Mouse (Mus musculus) CD4-positive naive resting alpha-beta T cell, adult 57 days (primary cell): ENCODE results near the gene Atg3. TPM values are rescaled to one million over a fixed set of nuclear protein-coding genes. Genes with fewer than 3 reads are reported as not detected.

Experiments
- total RNA-seq: library from RNA; stranded (reverse); gene quantifications from one replicate; pipeline ENCODE4 v1.2.4, GENCODE M21; 2023

Atg3 gene
- 51.1 TPM for total RNA-seq

DNA sequence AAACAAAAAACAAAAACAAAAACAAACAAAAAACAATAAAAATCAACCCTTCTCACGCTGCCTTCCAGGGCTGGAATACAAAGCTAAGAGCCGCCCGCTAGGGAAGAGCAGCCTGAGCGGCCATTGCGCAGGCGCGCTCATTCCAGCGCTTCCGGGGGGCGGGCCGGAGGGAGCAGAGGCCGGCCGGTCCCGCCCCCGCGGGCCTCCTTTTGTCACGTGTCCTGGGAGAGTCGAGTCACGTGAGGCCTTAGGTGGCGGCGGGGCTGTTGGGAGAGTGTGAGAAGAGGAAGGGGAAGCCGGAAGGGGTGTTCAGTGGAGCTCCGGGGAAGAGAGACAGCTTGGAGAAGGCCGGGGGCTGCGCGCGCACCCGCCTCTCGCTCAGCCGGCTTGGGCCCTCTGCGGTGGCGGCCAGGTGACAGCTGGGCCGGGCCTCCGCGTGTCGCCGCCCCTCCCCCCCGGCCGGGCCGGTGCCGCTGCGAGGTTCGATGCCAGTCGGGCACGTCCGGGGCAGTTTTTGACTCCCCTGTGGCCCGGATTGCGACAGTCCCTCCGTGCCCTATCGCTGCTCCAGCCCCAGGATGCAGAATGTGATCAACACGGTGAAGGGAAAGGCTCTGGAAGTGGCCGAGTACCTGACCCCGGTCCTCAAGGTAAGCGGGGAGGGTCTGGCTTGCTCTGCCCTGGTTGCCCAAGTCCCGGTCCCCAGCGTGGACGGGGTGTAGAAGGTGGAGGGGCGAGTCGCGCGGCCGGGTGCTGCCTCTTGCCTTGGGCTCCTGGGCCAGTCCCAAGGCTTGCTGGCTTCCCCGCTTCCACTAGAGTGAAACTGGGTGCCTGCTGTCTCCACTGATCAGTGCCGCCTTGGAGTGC lies at the start of gene Atg3, which contains the start of gene Slc35a5:
Atg3 (plus strand) TSS at position 264 of the 867 bp plus-strand sequence.
Slc35a5 (minus strand) TSS at position 185 of the 867 bp plus-strand sequence.

DNA sequence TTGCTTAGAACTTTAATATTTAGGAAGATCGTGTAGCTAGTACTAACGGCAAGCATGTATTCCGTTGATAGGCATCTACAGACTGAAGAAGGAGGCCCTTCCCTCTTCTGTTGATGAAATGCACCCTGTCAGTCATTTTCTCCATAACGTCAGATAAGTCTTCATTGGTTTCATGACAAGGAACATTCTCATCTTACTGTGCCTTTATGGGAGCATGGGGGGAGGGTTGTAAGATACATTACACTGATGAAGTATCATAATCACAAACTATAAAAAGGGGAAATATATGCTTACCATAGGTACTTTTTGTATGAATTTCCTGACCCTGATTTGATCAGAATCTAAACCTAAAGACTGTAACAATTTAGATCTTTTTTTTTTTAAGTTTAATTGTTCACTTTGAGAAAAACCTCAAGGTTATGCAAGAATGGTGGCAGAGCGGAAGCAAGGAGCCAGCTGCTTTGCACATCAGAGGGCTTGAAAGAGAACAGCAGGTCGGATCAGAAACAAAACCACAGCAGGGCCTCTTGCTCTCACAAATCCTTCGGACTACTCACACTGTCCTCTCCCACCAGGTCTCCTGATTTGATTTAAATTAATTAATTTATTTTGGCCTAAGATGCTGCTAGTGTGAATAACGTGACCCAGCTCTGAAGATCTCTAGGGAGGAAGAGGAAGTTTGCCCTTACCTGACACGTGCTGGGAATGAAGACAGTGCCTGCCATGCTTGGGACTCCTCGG lies 65.2 kb downstream of the Atg3 start, which contains the start of gene Btla:
Btla (plus strand) TSS at position 668 of the 741 bp plus-strand sequence.

Other genes starting within 250 kb of the Atg3 start
- 3.0 TPM for gene Cd200r3, start 215.1 kb upstream of the Atg3 start, total RNA-seq
- gene Ccdc80, start 65.4 kb upstream of the Atg3 start, total RNA-seq, result 1.7 TPM
- 26.9 TPM for gene Slc35a5, start 79 bp upstream of the Atg3 start, total RNA-seq
- gene Btla, start 65.5 kb downstream of the Atg3 start, total RNA-seq, result 74.6 TPM